Mouse (Mus musculus) mesoderm, embryonic 11.5 days (tissue): ENCODE data around the gene AC140267.1.

Experiments
- DNase-seq: peaks from one replicate; pipeline ENCODE4 v3.0.0-alpha.2; 2012; ENCODE audit warnings: low read depth, low spot score

AC140267.1 gene

DNA sequence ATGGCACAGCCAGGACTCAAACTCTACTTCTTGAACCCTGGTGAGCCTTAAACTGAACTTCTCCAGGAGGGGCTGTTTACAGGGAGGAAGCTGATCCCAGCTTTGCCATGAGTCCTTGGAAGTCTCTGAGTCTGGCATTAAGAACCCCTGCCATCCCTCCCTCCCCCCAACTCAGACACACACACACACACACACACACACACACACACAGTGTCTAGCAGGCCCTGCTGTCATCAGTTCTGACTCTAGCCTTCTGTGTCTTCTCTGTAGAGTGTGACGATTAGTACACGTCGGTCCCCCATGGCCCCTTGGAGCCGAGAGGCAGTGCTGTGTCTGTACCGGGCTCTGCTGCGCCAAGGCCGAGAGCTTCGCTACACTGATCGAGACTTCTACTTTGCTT lies at the start of gene AC140267.1:
TSS of gene AC140267.1 (plus strand) at position 301 of the 400 bp plus-strand sequence.
- DNase-seq: no peak

DNA sequence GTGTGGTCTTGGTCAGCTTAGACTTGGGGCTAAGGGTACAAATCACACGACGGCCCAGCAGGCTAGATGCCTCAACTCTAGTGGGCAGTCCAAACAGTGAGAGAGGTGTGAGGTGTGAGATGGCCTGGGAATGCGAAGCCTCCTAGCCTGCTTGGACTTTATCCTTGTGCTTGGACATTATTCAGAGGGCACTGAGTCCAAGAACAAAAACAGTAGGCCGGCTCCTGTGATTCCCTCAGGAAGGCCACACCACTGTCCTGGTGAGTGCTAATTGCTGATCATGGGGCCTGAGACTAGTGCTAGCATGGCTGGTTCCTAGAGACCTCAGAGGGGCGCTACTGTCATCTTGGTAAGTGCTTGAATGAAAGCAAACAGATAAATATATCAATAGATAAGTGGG lies 46.7 kb upstream of the AC140267.1 start:
- no peak for DNase-seq

DNA sequence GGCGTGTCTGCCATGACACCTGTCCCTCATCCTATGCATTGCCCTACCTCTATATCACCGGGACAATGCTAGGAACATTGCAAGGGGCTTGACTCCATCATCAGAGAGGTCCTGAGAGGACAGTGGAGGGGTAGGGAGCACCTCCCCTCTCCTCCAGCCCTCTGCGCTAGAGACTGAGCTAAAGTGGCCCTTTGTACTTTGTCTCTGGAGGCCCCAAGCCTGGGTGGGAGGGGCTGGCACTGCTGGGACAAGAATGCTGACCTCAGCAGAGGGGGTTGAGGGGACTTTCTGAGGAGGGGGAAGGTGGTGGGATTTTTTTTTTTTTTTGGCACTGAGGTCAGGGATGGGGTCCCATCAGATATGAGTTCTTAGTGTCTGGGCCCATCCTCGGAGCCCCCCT lies 45.6 kb upstream of the AC140267.1 start:
- DNase-seq: no peak

DNA sequence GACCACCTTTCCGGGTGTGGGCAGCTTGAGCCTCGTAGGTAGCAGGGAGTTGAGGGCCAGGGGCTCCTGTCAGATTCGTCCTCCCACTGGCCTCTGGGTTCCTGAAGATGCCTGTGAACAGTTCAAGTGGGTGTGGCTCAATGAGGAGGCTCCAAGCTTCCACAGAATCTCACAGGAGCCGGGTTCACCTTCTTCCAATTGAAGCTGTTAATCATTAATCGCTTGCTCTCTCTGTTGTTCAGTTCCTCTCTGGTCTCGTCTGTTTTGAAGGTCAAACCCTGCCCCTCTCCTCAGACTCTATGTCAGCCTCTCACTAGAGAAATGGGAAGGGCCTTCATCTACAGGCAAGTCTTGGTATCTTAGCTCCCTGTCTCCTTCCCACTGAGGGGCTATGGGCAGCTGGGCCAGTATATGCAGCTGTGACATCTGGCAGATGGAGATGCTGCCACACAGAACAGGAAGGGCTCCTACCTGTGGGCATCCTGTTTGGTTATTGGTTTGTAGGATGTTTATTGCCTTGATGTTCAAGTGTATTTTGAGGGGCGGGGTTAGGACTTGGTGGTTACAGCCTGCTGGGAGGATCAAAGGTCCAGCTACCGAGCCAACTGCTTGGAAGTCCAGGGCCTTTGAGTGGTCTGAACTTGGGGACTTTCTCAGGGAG lies 43.9 kb upstream of the AC140267.1 start:
- DNase-seq: no peak

DNA sequence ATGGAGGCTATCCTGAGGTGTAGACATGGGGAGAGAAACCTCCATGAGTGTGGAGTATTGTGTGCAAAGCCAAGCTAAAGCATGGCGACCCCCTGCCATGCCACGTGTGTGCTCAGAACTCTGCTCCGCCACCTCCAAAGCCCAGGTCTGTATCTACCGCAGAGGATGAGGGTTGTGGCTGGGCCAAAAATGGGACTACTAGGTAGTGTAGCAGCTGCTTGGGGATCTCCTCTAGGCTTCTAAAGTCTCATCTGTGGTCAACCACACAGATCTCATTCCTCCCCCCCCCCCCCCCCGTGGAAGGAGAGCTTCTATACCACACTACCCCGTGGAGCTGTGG lies 43.4 kb upstream of the AC140267.1 start:
- DNase-seq: no peak

DNA sequence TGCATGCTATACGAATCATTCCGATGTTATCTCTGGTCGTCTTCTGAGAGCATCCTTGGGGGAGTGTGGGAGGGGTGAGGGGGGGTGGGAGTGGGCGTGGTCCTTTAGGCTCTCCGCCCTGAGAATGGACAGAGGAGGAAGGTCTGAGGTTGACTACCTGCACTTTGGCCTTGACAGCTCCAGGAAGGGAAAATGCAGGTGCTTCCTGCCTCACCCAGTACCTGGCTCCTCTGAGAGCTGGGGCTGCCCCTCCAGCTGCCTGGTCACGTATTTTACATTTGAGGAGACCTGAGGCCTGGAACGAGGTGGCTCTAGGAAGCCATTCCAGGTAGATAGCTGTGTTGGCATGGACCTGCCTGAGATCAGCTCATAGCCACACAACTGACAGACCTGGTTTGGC lies 42.8 kb upstream of the AC140267.1 start:
- no peak for DNase-seq

DNA sequence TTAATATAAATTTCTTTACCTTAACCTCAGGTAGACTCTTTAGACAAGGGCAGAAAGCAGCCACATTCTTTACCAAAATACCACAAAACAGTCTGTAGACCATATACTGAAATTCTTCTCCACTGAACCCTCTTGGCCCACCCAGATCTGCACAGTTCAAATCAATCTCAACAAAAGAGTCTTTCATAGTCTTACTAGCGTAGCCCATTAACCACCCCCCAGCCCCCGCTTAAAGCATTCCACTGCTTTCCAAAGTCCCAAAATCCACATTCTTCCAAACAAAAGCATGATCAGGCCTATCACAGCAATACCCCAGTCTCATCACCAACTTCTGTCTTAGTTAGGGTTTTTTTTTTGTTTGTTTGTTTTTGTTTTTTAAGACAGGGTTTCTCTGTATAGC lies 36.1 kb upstream of the AC140267.1 start:
- DNase-seq: no peak

DNA sequence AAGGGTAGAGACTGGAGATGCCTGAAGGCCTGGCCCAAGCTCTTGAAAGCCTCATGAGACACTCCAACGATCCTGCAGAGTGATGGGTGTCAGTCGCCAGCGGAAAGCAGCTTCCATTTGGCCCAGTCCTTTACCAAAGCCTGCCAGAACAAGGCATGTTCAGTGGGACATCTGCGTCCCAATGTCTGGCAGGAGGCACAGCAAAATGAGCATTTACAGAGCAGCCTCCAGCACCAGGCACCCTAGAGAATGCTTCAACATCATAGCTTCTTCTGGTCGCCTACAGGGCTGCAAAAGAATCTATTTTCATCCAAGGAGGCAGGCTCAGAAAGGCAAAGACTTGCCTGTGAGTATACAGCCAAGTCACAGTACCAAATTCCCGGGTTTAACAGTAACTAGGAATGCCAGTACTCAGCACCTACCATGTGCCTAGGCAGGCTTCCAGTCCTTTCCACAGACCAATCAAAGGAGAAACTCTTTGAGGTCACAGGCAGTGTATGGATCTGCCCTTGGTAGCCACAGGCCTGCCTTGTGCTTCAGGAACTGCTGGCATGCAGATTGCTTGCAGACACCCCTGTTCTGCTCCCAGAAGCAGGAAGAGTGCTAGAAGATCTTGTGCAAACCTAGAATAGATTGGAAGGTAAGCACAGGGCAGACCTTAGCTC lies 33.4 kb upstream of the AC140267.1 start:
- DNase-seq: no peak

DNA sequence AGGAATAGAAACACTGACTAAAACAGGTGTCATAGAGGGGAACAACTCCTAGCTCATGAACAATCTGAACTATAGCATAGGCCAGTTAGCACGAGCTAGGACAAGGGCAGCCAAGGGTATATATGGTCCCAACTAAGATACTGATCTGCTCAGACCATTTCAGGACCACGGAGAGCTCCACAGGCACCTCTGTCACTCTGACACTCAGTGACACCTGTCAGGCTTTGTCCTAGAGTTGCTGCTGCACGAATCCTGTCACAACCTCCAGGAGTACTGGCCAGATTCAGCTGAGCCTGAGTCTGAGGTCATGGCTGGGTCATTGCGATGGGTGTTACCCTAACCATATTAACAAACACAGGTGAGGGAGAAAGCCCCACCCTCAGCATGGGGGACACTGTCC lies 32.2 kb upstream of the AC140267.1 start:
- DNase-seq: peak; percentile 64

DNA sequence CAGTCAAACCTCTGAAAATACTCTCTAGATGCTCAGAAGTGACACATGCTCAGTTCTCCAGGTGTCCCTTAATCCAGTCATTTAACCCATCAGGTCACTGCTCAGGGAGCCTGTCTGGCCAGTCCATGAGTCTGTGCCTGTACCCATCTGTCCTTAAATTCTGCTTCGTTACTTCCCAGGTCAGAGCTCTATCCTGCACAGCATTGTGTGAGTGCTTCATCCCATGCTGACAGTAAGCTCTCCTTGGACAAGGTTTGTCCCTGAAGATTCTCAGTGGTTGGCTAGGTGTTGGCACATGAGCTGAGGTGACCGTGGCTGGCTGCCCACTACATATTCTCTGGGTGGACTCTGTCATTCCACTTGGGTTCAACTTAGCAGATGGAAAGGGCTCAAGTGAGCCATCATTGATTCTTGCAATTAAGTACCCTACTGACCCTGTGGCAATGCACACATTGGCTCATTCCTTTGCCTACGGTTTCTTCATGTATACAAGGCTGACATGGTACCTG lies 29.5 kb upstream of the AC140267.1 start:
- no peak for DNase-seq

DNA sequence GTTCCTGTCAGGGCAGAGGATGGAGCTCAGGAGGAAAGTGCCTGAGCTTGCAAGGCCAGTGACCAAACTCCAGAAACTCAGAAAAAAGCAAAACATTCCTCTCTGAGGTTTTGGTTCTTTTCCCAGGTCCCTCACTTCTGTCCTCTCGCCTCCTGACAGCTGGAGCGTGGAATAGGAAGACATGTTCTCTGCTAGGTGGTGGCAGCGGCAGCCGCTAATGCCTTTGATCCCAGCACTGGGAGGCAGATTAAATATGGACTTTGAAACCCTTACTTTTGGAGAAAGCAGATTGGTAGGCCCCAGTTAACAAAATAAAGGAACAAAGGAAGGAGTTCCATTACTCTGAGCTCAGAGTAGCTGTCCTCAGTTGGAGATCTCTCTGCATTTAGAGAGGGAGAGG lies 27.2 kb upstream of the AC140267.1 start:
- no peak for DNase-seq

DNA sequence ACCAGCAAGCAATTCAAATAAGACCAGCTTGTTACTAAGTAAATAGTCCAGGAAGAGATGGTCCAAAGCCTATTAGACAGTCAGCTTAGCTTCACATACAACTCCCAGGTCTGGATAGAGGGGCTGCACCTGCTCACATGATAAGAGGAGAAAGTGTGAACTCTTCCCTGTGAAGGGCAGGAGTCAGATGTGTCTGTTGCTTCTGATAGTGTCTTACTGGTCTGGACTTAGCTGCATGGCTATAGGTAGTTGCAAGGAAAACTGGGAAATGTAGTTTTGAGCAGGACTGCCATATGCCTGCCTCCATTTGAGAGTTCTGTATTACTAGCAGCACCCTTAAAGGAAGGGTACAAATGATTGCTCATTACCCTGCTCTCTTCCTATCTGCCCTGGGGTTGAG lies 21.9 kb upstream of the AC140267.1 start:
- DNase-seq: no peak

DNA sequence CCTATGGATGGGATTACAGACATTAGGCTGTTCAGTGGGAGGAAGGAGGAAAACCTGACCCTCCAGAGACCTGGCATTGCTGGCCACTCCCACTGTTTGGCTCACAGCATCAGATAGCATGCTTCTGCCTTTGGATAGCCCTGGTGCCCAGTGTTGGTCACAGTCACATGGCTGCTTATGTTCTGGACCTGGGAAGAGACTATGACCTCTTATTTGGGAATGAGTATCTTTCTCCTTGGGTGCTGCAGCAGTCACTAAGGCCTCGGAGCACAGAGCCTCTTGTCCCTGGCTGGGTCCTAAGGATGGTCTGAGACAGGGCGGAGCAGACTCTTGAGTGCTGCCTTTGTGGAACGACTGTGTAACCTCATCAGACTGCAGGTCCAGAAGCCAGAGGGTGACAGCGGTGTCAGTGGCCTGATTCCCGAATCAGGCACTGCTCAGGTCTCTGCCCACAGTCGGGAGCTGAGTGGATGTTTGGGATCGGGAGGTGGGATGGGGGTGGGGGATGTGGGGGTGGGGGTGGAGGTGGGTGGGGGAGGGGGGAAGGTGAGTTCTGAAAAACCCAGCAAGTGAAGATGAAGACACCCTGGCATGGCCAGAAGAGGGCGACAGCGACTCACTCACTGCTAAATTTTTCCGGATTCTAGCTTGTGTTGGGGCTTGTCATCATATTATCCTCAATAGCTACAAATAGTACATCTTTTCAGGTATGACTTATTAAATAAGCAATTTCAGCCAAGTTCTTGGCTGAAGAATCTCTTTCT lies 19.7 kb upstream of the AC140267.1 start:
- DNase-seq: no peak

DNA sequence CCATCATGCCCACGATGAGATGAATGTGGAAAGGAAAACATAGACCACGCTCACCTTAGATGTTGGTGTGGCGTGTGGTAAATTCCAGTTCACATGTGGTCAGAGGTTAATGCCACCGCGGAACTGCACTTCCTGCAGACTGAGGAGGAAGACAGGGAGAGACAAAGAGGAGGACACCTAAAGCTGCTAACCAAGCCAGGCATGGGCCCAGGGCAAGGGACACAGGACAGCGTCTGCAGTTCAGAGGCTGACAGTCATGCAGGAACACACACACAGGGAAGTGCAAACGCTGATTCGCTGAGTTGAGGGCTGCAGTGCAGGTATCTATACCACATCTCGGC lies 19.2 kb upstream of the AC140267.1 start:
- no peak for DNase-seq

DNA sequence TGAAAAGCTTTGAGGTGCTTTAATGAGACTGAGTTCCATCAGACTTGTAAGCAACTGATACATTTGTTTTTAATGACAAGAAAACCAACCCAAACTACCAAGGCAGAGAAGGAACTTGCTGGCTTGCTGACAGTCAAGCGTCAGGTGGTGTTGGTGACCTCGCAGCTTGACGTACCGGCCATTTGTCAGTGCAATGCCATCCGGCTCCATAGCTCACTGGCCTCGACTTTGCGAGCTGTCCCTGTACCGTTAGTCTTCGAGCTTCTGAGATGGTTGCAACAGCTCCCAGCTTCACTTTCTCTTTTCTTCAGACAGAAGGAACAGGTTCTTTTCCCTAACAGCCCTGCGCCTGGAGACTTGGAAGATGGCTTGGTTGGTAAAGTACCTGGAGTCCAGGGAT lies 18.2 kb upstream of the AC140267.1 start:
- no peak for DNase-seq

DNA sequence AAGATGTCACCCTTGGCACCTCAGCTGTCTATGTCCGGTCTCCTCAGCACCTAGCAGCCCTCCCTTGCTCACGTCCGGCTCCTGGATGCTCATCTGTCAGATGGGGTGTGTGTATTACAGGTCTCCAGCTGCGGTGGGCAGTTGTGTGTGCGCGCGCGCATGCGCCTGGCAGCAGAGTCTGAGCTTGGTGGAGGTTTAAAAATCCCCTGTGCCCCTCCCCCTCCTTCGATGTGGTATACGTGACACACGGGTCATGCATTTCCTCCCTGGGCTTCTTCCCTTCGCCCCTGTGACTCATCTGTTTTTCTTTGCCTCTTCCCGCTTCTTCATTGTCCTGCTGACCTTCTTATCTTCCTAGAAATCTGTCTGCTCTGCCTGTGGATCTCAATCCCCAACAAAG lies 16.4 kb upstream of the AC140267.1 start:
- peak; percentile 39 for DNase-seq

DNA sequence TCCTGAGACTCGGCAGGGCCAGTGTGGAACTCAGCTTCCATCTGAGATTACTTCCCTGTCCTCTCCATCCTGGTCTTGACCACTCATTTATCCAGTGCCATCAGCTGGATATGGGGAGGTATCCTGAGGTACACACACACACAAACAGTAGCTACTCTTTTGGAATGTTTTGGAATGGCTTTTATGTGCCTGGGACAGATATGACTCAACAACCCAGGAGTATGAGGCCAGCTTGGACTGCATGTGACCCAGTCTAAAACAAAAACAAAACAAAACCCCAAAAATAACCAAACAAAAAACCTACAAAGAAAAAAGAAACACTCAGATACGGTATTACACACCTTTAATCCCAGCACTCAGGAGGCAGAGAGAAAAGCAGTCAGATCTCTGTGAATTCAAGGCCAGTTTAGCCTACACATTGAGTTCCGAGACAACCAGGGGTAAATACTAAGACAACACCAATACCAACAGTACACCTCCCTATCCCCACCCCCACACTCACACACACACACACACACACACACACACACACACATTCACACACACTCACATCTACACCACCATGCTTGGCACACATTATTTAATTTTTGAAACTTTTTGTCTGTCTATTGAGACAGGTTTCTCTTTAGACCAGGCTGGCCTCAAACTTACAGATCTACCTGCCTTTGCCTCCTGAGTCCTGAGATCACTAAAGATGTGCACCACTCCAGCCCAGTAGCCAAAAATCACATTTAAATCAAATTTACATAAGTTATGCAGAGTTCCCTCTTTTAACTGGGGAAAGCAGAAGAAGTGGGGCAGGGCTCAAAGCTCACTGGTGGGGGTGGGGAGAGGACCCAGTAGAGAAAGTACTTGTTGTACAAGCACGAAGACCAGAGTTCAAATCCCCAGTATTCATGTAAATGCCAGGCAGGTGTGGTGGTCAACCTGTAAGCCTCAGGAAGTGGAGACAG lies 15.7 kb upstream of the AC140267.1 start:
- DNase-seq: no peak

DNA sequence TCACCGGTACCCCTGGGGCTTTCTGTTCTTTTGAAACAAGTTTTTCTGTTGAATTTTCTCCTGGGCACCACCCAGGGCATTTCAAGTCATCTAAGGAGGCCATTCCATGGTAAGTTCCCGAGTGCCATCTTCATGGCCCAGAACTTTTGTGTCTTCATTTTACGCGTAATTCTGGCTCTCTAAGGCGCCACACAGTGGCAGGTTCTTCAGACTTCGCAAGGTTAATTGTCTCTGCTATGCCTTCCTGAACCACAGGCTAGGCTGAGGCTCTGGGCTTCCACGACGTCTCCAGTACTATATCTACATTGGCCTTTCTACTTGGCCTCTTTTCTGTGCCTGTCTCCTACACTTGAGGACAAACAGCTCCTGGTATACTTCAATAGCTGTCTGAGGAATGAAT lies 14.6 kb upstream of the AC140267.1 start:
- DNase-seq: no peak

DNA sequence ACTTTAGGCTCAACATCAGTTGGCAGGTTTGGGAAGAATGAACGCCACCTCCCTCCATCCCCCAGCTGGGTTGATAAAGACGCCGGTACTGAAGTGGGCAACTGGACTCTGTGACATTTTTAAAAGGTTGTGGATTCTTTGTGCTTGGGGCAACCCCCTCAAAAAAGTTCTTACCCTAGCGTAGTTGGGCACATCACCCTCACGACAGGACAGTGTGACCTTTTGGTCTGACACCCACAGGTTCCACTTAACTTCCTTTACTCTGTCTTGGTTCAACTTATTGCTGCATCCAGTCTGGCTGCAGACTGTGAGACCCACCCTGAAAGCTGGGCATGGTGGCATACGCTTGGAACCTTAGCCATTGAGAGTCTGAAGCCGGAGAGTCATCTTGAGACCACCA lies 11.9 kb upstream of the AC140267.1 start:
- no peak for DNase-seq

DNA sequence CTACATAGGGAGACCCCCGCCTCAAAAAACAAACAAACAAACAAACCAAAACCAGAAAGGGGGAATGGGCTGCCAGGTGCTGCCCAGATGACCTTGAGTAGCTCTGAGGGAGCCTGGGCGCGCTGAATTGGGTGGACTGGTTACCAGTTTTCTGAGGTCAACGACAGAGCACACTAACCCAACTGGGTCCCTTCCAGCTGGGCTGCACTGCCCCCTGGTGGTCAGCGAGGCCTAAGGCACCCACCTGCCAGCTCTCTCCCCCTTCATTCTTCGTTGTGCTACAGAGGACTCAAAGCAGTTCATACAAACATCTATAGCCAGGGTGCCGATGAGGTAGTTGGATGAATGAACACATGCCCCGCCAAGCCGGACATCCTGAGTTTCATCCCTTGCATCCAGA lies 10.4 kb upstream of the AC140267.1 start:
- peak; percentile 85 for DNase-seq

DNA sequence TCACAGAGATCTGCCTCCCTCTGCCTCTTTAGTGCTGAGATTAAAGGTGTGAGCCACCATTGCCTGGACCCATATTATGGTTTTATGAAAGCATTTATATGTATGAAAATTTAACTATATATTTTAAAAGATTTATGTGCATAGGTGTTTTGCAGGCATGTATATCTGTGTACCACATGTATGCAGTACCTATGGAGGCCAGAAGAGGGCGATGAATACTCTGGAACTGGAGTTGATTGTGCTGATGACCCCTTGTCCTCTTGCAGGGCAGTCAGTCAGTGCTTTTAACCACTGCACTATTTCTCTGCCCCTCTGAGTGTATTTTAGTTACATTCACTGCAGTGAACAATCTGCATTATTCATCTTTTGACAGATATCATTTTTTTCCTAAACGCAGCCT lies 9.8 kb upstream of the AC140267.1 start:
- peak; percentile 75 for DNase-seq
